Mouse (Mus musculus): ENCODE measurements around the gene Pla2g4a. TPM values are rescaled to one million over a fixed set of nuclear protein-coding genes. Genes with fewer than 3 reads are reported as not detected.
A peak's percentile ranks its signal among the peaks of the same experiment; 100 is the strongest.

Gene Pla2g4a
- 23.6 and 27.3 TPM in 2 replicates for polyA plus RNA-seq (2014; fragmentation: Nextera tagmentation; extraction: Ambion mirVana)

DNA sequence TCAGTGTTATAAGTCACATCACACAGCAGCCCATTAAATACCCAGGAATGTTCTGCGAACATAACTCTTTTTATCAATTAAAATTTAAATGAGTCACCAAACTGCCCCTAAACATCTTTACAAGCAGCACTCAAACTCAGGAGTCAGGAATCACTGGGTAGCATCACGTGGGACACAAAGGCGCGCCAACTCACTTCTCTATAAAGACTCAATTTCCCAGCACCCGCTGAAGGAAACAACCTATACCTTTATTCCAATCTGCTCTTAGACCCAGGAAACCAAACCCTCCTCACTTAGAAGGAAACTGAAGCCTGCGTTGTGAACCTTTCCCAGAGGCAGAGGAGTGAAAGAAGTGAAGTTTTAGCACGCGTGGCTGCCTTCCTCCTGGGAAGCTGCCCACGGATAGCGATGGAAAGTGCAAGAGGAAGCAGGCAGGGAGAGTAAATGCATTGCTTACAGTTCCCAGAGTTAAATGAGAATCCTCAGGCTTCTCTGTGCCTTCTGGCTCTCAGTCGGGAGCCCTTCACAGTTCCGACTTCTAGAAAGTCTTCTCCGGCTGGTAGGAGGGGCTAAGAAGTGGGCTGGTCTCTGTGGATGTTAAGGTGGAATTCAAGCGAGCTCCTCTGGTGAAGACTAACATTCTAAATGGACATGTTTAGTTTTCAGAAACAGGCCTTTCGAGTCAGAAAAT is at the start of gene Pla2g4a:
TSS of gene Pla2g4a (minus strand) at position 557 of the 691 bp plus-strand sequence.
- Histone ChIP-seq H3K4me1 (replicated peaks; ENCODE audit: control insufficient read depth, insufficient read depth, low read length) (no peaks in the 10 kb centered on the region), H3K4me3 (ENCODE audit: low read depth, low read length) (peak within 1 kb of the TSS; percentile 62), H3K36me3 (ENCODE audit: control insufficient read depth, insufficient read depth, low read length) (no peaks in the 10 kb centered on the region), H3K9me3 (ENCODE audit: control insufficient read depth, low read length) (no peaks in the 10 kb centered on the region), H3K27me3 (replicated peaks; ENCODE audit: control insufficient read depth, insufficient read depth, low read length) (no peaks in the 10 kb centered on the region), H3K4me2 (peak within 1 kb of the TSS; percentile 73), H3K9ac (ENCODE audit: low read depth, low read length) (peak within 1 kb of the TSS; percentile 79), H3K27ac (ENCODE audit: low read depth, low read length) (peak within 1 kb of the TSS; percentile 87)
- ATAC-seq (replicated peaks; ENCODE audit: low FRiP score), result peak; percentile 87
- DNase-seq (ENCODE audit: low spot score), result peak; percentile 48
- WGBS, result 11% methylated on average over 15 of the region's 15 CpGs

- no peak for ATAC-seq (replicated peaks; ENCODE audit: low FRiP score)
- WGBS, result 43% methylated on average over 4 of the region's 4 CpGs
- H3K27ac ChIP-seq (ENCODE audit: low read depth, low read length), result no peak overlapping the region
- no peaks in the 10 kb centered on the region for H3K27me3 ChIP-seq (replicated peaks; ENCODE audit: control insufficient read depth, insufficient read depth, low read length)
- no peak for DNase-seq (ENCODE audit: low spot score)
- H3K4me1 ChIP-seq (replicated peaks; ENCODE audit: control insufficient read depth, insufficient read depth, low read length), result no peaks in the 10 kb centered on the region
- H3K4me2 ChIP-seq, result no peak overlapping the region
- H3K4me3 ChIP-seq (ENCODE audit: low read depth, low read length), result no peak overlapping the region
- no peaks in the 10 kb centered on the region for H3K9me3 ChIP-seq (ENCODE audit: control insufficient read depth, low read length)
- no peaks in the 10 kb centered on the region for H3K36me3 ChIP-seq (ENCODE audit: control insufficient read depth, insufficient read depth, low read length)
- no peak overlapping the region for H3K9ac ChIP-seq (ENCODE audit: low read depth, low read length)
Observed at GRCm38 (mm10) chr1:150010629-150010979, 49.5 kb upstream of the Pla2g4a start.

GRCm38 (mm10) chr1:150009968-150010628 is 49.0 kb upstream of the Pla2g4a start:
- H3K4me2 ChIP-seq, result no peak overlapping the region
- no peaks in the 10 kb centered on the region for H3K27me3 ChIP-seq (replicated peaks; ENCODE audit: control insufficient read depth, insufficient read depth, low read length)
- no peak for DNase-seq (ENCODE audit: low spot score)
- peak; percentile 31; the same call in 1 of the 2 replicates for ATAC-seq (replicated peaks; ENCODE audit: low FRiP score)
- H3K4me3 ChIP-seq (ENCODE audit: low read depth, low read length), result no peak overlapping the region
- no peaks in the 10 kb centered on the region for H3K4me1 ChIP-seq (replicated peaks; ENCODE audit: control insufficient read depth, insufficient read depth, low read length)
- no peak overlapping the region for H3K9ac ChIP-seq (ENCODE audit: low read depth, low read length)
- H3K27ac ChIP-seq (ENCODE audit: low read depth, low read length), result no peak overlapping the region
- H3K9me3 ChIP-seq (ENCODE audit: control insufficient read depth, low read length), result no peaks in the 10 kb centered on the region
- 81% methylated on average over 18 of the region's 18 CpGs for WGBS
- no peaks in the 10 kb centered on the region for H3K36me3 ChIP-seq (ENCODE audit: control insufficient read depth, insufficient read depth, low read length)

DNA sequence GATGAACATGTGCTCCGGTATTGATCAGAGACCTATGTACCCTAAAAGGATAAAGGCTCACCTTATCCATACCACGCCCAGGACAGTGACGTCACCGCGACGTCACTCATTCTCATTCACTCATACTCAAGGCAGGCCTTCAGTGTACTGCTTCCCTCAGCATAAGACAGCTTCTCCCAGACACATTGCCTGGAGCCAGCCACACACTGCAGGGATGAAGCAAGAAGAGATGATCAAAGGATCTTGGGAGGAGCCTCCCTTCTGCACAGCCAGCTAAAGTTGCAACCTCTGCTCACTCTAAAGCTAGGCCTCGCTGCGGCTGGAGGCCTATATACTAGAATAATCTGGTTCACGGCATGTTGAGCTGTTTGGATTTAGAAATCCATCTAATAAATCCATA is 48.0 kb upstream of the Pla2g4a start:
- WGBS, result 91% methylated on average over 9 of the region's 9 CpGs
- H3K4me3 ChIP-seq (ENCODE audit: low read depth, low read length), result no peak overlapping the region
- H3K4me1 ChIP-seq (replicated peaks; ENCODE audit: control insufficient read depth, insufficient read depth, low read length), result no peaks in the 10 kb centered on the region
- ATAC-seq (replicated peaks; ENCODE audit: low FRiP score), result no peak
- H3K9me3 ChIP-seq (ENCODE audit: control insufficient read depth, low read length), result no peaks in the 10 kb centered on the region
- H3K36me3 ChIP-seq (ENCODE audit: control insufficient read depth, insufficient read depth, low read length), result no peaks in the 10 kb centered on the region
- no peak overlapping the region for H3K4me2 ChIP-seq
- H3K27ac ChIP-seq (ENCODE audit: low read depth, low read length), result no peak overlapping the region
- no peak overlapping the region for H3K9ac ChIP-seq (ENCODE audit: low read depth, low read length)
- DNase-seq (ENCODE audit: low spot score), result no peak
- H3K27me3 ChIP-seq (replicated peaks; ENCODE audit: control insufficient read depth, insufficient read depth, low read length), result no peaks in the 10 kb centered on the region

DNA sequence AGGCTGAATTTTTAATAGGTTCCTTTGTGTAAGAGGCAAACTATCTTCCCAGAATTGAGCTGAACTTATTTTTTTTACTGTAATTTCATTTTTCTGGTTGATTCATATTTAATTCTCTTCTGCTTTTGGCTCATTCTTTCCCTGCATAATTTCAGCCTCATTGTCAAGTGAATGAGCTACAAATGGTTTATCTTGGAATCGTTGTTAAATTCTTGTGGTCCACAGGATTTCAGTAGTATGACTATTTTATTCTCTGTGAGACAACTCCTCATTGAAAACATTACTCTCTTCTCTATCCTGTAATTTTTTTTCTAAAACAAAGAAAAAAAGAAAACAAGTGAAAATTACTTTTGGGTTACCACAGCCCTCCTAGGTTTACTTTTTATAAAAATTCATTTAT is 14.5 kb upstream of the Pla2g4a start:
- Histone ChIP-seq H3K27me3 (replicated peaks; ENCODE audit: control insufficient read depth, insufficient read depth, low read length) (no peaks in the 10 kb centered on the region), H3K4me1 (replicated peaks; ENCODE audit: control insufficient read depth, insufficient read depth, low read length) (no peaks in the 10 kb centered on the region), H3K36me3 (ENCODE audit: control insufficient read depth, insufficient read depth, low read length) (no peaks in the 10 kb centered on the region), H3K9me3 (ENCODE audit: control insufficient read depth, low read length) (no peaks in the 10 kb centered on the region), H3K4me3 (ENCODE audit: low read depth, low read length) (no peak overlapping the region), H3K27ac (ENCODE audit: low read depth, low read length) (no peak overlapping the region), H3K4me2 (no peak overlapping the region), H3K9ac (ENCODE audit: low read depth, low read length) (no peak overlapping the region)
- 85% methylated on average over 1 of the region's 1 CpGs for WGBS
- no peak for ATAC-seq (replicated peaks; ENCODE audit: low FRiP score)
- DNase-seq (ENCODE audit: low spot score), result no peak

DNA sequence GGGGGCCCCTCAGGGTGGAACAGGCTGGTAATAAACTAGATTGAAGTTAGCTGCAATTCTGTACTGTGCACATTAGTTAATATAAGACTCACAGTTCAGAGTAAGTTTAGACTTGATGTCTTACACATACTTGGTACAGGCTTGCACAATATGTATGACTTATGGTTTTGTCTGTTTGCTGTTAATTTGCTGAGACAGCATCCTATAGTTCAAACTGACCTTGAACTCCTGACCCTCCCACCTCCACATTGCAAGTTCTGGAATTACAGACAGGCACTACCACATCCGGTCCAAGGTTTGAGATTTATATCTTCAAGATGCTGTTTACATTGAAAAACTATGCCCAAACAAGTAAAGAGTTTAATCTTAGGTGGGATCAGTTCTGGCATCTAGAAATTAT is 4.7 kb upstream of the Pla2g4a start:
- WGBS, result 51% methylated on average over 1 of the region's 1 CpGs
- Histone ChIP-seq H3K27me3 (replicated peaks; ENCODE audit: control insufficient read depth, insufficient read depth, low read length) (no peaks in the 10 kb centered on the region), H3K36me3 (ENCODE audit: control insufficient read depth, insufficient read depth, low read length) (no peaks in the 10 kb centered on the region), H3K9me3 (ENCODE audit: control insufficient read depth, low read length) (no peaks in the 10 kb centered on the region), H3K4me1 (replicated peaks; ENCODE audit: control insufficient read depth, insufficient read depth, low read length) (no peaks in the 10 kb centered on the region), H3K4me3 (ENCODE audit: low read depth, low read length) (no peak overlapping the region), H3K4me2 (no peak overlapping the region), H3K9ac (ENCODE audit: low read depth, low read length) (no peak overlapping the region), H3K27ac (ENCODE audit: low read depth, low read length) (no peak overlapping the region)
- DNase-seq (ENCODE audit: low spot score) (no peak), ATAC-seq (replicated peaks; ENCODE audit: low FRiP score) (no peak)

DNA sequence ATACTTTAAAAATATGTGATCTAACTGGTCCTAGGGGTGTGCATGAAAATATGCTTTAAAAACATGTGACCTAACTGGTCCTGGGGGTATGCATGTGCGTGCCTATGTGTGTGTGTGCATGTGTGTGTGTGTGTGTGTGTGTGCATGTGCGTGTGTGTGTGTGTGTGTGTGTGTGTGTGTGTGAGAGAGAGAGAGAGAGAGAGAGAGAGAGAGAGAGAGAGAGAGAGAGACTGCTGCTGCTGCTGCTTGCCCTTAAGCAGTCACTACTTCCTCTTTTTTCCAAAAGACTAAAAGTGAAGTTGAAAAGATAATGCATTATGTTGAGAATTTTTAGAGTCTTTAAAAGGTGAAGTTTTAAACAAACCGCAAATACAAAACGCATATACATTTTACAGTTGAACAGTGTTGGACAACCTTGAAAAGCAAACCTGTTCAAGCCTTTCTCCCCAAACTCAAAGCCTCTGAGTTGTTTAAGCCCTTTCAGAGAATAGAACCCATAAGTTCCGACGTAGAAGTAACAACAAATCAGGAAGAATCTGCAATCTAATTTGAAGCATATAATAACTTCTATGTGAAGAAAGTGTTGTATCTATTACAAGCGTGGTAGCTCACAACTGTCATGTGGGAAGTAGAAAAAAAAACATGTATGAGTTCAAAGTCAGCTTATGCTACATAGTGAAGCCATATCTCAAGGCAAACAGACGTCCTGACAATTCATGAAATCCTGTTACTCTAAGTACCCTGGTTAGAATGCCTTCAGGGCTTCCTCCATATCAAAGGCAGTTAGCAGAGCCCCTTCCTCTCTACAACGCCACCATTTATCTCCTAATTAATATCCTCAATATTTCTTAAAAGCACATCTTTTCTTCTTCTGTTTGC is 574 bp upstream of the Pla2g4a start:
- 37% methylated on average over 9 of the region's 9 CpGs for WGBS
- no peaks in the 10 kb centered on the region for H3K4me1 ChIP-seq (replicated peaks; ENCODE audit: control insufficient read depth, insufficient read depth, low read length)
- DNase-seq (ENCODE audit: low spot score), result no peak
- H3K27me3 ChIP-seq (replicated peaks; ENCODE audit: control insufficient read depth, insufficient read depth, low read length), result no peaks in the 10 kb centered on the region
- no peaks in the 10 kb centered on the region for H3K36me3 ChIP-seq (ENCODE audit: control insufficient read depth, insufficient read depth, low read length)
- peak; percentile 32 for ATAC-seq (replicated peaks; ENCODE audit: low FRiP score)
- peak overlapping the region; percentile 79; the same call in 1 of the 2 replicates for H3K9ac ChIP-seq (ENCODE audit: low read depth, low read length)
- peak overlapping the region; percentile 73 for H3K4me2 ChIP-seq
- H3K9me3 ChIP-seq (ENCODE audit: control insufficient read depth, low read length), result no peaks in the 10 kb centered on the region
- H3K4me3 ChIP-seq (ENCODE audit: low read depth, low read length), result peak overlapping the region; percentile 62
- H3K27ac ChIP-seq (ENCODE audit: low read depth, low read length), result peak overlapping the region; percentile 87

- no peak overlapping the region; the same call in 1 of the 2 replicates for H3K9ac ChIP-seq (ENCODE audit: low read depth, low read length)
- WGBS, result 75% methylated on average over 4 of the region's 4 CpGs
- DNase-seq (ENCODE audit: low spot score) (no peak), ATAC-seq (replicated peaks; ENCODE audit: low FRiP score) (no peak)
- H3K4me1 ChIP-seq (replicated peaks; ENCODE audit: control insufficient read depth, insufficient read depth, low read length), result 0 out of 2 replicates have a peak, but pooled peaks cover 2% of the 10 kb centered on the region
- peak overlapping the region; percentile 62 for H3K4me3 ChIP-seq (ENCODE audit: low read depth, low read length)
- H3K36me3 ChIP-seq (ENCODE audit: control insufficient read depth, insufficient read depth, low read length), result no peaks in the 10 kb centered on the region
- H3K27me3 ChIP-seq (replicated peaks; ENCODE audit: control insufficient read depth, insufficient read depth, low read length), result no peaks in the 10 kb centered on the region
- H3K4me2 ChIP-seq, result peak overlapping the region; percentile 73
- H3K9me3 ChIP-seq (ENCODE audit: control insufficient read depth, low read length), result no peaks in the 10 kb centered on the region
- no peak overlapping the region; the same call in 1 of the 2 replicates for H3K27ac ChIP-seq (ENCODE audit: low read depth, low read length)
Observed at GRCm38 (mm10) chr1:149960251-149960650, 839 bp downstream of the Pla2g4a start.
